Mouse (Mus musculus) A20 (cell line): ENCODE data around the gene Csnk2b.

Source experiments
- DNase-seq: peaks from one replicate; pipeline ENCODE4 v3.0.0-alpha.2; 2011; ENCODE audit warnings: low read depth, low spot score

Gene Csnk2b

GRCm38 (mm10) chr17:35121871-35122303, at the start of gene Csnk2b:
Gene Csnk2b, minus strand, starts transcription at chr17:35122053.
- peak; percentile 83 for DNase-seq

DNA sequence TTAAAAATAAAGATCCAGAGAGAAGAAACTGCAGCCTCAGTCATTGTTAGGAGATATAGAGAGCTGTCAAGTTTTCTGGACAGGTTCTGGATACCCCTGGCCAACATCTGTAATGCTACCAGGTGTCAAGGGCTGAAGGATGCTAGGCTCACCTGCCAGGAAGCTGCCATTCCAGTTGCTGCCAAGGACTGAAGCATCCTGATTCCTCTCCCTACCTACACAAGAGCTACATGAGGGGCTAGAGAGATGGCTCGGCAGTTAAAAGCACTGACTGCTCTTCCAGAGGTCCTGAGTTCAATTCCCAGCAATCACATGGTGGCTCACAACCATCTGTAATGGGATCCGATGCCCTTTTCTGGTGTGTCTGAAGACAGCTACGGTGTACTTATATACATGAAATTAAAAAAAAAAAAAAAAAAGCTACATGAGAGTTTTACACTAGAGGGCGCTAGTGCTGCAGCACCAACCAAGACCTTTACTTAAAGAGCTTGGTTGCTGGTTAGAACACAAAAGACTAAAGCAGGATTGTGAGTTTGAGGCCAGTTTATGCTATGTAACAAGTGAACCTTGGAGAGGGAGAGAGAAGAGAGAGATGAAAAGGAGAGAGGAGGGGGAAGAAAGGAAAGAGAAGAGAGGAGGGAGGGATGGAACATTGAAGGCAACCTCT, 46.8 kb upstream of the Csnk2b start:
- DNase-seq: peak; percentile 84

DNA sequence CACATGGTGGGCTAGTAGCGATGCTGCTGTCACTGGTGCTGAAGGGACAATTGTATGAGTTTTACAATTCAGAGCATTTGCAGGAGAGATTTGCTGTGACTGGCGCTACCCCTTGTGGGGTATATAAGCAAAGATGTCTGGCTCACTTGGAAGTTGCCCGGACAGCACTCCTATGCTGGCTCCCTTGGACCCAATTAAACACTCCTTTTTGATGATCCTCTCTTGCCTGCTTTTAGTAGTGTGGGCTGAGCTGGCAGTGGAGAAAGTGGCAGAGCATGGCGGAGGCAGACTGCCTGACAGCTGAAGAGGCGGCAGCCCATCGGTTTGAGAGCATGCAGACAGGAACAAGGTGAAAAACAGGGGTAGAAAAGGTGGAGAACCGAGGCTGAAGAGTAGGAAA, 45.9 kb upstream of the Csnk2b start:
- DNase-seq: no peak

DNA sequence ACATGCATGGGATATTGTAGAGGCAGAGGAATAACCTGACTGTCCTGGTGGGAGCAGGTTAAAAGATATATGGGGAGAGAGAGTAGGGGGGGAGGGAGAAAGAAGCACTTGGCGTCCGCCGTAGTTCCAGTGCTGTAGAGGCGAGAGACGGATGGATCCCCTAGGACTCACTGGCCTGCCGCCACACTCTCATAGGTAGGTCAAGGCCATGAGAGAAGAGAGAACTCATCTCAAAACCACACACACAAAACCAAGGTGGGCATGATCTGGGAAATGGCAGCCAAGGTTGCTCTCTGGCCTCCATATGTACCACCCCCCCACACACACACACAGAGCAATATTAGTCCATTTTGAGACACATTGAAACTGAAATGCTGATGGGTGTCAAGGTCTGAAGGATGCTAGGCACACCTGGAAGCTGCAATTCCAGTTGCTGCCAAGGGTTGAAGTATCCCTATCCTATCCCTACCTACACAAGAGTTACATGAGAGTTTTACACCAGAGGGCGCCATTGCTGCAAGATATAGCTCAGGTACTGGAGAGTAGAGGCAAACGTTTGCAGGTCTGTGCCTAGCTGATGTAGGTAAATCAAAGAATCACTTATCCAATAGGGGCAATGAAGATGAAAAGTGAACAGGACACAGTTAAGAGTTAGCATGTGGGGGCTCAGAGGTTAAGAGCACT, 44.6 kb upstream of the Csnk2b start:
- DNase-seq: peak; percentile 88

GRCm38 (mm10) chr17:35165451-35166155, 43.8 kb upstream of the Csnk2b start:
- DNase-seq: peak; percentile 35

GRCm38 (mm10) chr17:35164568-35165450, 43.0 kb upstream of the Csnk2b start, which contains the start of gene Prrc2a:
Gene Prrc2a, minus strand, starts transcription at chr17:35164897.
- peak; percentile 99 for DNase-seq

GRCm38 (mm10) chr17:35164218-35164567, 42.3 kb upstream of the Csnk2b start:
- DNase-seq: peak; percentile 33

- DNase-seq: no peak
These were observed 41.7 kb upstream of the Csnk2b start for GRCm38 (mm10) chr17:35163326-35164081.

- DNase-seq: no peak
These were observed 40.9 kb upstream of the Csnk2b start for GRCm38 (mm10) chr17:35162730-35163129.

DNA sequence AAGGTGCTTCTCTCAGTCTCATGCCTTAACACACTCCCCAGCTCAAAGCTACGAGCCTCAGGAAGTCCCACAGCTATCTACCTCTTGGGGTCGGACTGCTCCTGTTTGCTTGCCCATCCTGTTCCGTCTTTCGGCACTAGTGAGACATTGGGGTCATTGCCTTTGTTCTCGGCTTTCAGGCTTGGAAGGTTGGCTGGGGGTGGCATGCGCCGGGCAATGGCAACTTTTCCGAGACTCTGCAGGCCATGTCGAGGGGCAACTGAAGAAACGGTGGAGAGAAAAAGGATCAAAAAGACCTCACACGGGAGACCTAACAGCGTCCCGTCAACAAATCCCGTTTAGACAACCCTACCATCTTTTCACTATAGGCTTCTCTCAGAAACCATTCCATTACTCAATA, 40.3 kb upstream of the Csnk2b start:
- DNase-seq: no peak

DNA sequence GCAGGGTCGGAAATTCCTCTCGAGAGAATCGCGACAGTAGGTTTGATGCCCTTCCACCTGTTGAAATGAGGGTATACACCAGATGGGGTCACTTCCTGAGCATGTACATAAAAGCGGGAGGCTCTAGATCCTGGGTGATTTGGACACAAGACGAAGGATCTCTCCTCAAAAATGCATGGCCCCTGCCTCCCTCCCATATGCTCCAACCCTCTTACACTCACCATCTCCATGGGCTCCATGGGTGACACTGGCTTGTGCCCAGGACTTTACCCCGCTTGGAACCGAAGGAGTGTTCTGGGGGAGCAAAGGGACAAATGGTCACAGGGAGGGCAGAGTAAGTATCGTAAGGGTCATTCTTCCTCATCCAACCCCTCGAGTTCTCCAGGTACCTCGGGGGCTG, 39.6 kb upstream of the Csnk2b start:
- no peak for DNase-seq

GRCm38 (mm10) chr17:35159638-35160037, 37.8 kb upstream of the Csnk2b start:
- no peak for DNase-seq

GRCm38 (mm10) chr17:35158850-35159593, 37.2 kb upstream of the Csnk2b start:
- DNase-seq: no peak

- no peak for DNase-seq
These were observed 35.9 kb upstream of the Csnk2b start for GRCm38 (mm10) chr17:35157661-35158175.

GRCm38 (mm10) chr17:35157254-35157653, 35.4 kb upstream of the Csnk2b start:
- no peak for DNase-seq

- DNase-seq: no peak
These were observed 34.8 kb upstream of the Csnk2b start for GRCm38 (mm10) chr17:35156461-35157200.

DNA sequence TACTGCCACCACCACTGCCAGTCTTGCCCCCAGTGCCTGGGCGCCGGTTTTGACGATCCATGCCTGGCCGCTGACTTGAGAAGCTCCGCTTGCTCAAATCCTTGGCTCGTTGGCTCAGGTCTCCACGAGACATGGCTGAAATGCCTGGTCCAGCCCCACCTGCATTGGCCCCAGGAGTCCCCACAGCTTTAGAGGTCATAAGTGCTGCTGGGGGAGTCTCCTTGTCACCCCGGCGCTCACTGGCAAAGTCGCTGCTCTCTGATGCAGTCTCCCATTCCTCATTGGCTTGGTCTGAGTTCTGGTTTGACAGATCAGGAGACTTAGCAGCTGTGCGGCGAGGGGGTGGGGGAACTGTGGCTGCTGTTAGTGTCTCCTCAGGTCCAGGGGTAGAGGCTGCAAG, 33.6 kb upstream of the Csnk2b start:
- DNase-seq: no peak

- no peak for DNase-seq
These were observed 32.8 kb upstream of the Csnk2b start for GRCm38 (mm10) chr17:35154616-35155015.

DNA sequence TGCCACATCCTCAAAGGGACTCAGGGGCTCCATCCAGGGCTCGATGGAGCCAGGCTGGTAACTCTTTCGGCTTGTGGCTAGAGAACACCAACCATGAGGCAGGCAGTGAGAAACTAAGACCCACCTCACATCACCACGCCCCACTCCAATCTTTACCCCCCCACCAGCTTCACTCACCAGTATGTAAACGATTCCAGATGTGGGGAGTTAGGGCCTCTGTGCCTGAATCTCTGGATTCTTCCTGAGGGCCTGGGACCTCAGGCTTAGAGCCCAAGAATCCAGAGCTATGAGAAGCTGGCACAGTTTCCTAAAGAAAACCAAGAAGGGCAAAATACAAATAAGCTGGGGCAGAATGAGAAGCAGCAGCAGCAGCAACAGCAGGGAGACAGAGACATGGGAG, 32.1 kb upstream of the Csnk2b start:
- no peak for DNase-seq
